Mouse (Mus musculus) spleen, adult 2 months (tissue): ENCODE measurements around the gene Mrpl1. TPM values are rescaled to one million over a fixed set of nuclear protein-coding genes. Genes with fewer than 3 reads are reported as not detected.

Experiments
- DNase-seq, 2 experiments: peaks; one replicate each; pipeline versions ENCODE4 v3.0.0 to v3.0.0-alpha.2; 2012 to 2021; ENCODE audit warnings: low spot score in 2 of 2, low read depth in 1 of 2
- H3K27ac ChIP-seq: fragments of 200-500 bp; 2 replicates; pipeline ENCODE4 v1.5.1; 2012; ENCODE audit warnings: low read length, inconsistent platforms; ENCODE audit not compliant: insufficient read depth
- H3K27me3 ChIP-seq: fragments of 200-500 bp; 2 replicates; pipeline ENCODE4 v1.6.1; 2012; ENCODE audit warnings: mild to moderate bottlenecking, moderate library complexity, low read length, inconsistent platforms; ENCODE audit not compliant: control insufficient read depth, insufficient read depth
- H3K36me3 ChIP-seq: fragments of 200-500 bp; 2 replicates; pipeline ENCODE4 v1.6.1; 2012; ENCODE audit warnings: mild to moderate bottlenecking, low read length, inconsistent platforms; ENCODE audit not compliant: control insufficient read depth, insufficient read depth
- H3K4me1 ChIP-seq: fragments of 200-500 bp; 2 replicates; pipeline ENCODE4 v1.6.1; 2011; ENCODE audit warnings: inconsistent platforms; ENCODE audit not compliant: control insufficient read depth, insufficient read depth, insufficient read length
- H3K4me3 ChIP-seq: fragments of 200-500 bp; 2 replicates; pipeline ENCODE4 v1.5.1; 2011; ENCODE audit warnings: mild to moderate bottlenecking, inconsistent platforms; ENCODE audit not compliant: insufficient read depth, insufficient read length; ENCODE audit errors: extremely low read depth
- CTCF ChIP-seq: fragments of 200-500 bp; IDR thresholded peaks from 2 replicates; pipeline ENCODE4 v1.5.1; 2011; ENCODE audit warnings: mild to moderate bottlenecking, inconsistent platforms; ENCODE audit not compliant: insufficient read depth, insufficient read length, insufficient replicate concordance; ENCODE audit errors: extremely low read depth
- POLR2A ChIP-seq: fragments of 200-500 bp; IDR thresholded peaks from 2 replicates; pipeline ENCODE4 v1.6.1; 2011; ENCODE audit warnings: low read depth, low read length, inconsistent platforms
- WGBS: fragments of 180-500 bp; shearing (Covaris S2); methylation state at CpG from one replicate; pipeline ENCODE4 v1.1.7; 2018; 5-methylcytosine and 5-hydroxymethylcytosine counted together
- polyA plus RNA-seq: library from polyadenylated mRNA; depleted of rRNA; stranded (reverse); fragments of >200 nt; gene quantifications from 2 replicates; pipeline ENCODE4 v1.2.3, GENCODE M21; 2012

Gene Mrpl1
- polyA plus RNA-seq, 1 experiment, result 1.1 TPM

- H3K27ac ChIP-seq, result no peak overlapping the region
- no peaks in the 10 kb centered on the region for H3K27me3 ChIP-seq
- no peak for TF ChIP-seq CTCF
- TF ChIP-seq POLR2A, result no peak
- no peak for DNase-seq
- 88% methylated on average over 1 of the region's 1 CpGs for WGBS
- no peaks in the 10 kb centered on the region for H3K4me1 ChIP-seq
- no peaks in the 10 kb centered on the region for H3K36me3 ChIP-seq
- no peak overlapping the region for H3K4me3 ChIP-seq
Measured at GRCm38 (mm10) chr5:96189761-96190160, 19.5 kb upstream of the Mrpl1 start.

- TF ChIP-seq CTCF (no peak), POLR2A (no peak)
- WGBS, result 63% methylated on average over 4 of the region's 4 CpGs
- no peak for DNase-seq
- Histone ChIP-seq H3K36me3 (no peaks in the 10 kb centered on the region), H3K27me3 (no peaks in the 10 kb centered on the region), H3K4me3 (no peak overlapping the region), H3K4me1 (no peaks in the 10 kb centered on the region), H3K27ac (no peak overlapping the region)
Measured at GRCm38 (mm10) chr5:96191251-96191650, 18.0 kb upstream of the Mrpl1 start.

GRCm38 (mm10) chr5:96196547-96197052 lies 12.7 kb upstream of the Mrpl1 start:
- Histone ChIP-seq H3K27ac (no peak overlapping the region), H3K4me1 (0 out of 2 replicates have a peak, but pooled peaks cover 2% of the 10 kb centered on the region), H3K4me3 (no peak overlapping the region), H3K27me3 (no peaks in the 10 kb centered on the region), H3K36me3 (no peaks in the 10 kb centered on the region)
- 56% methylated on average over 2 of the region's 2 CpGs for WGBS
- DNase-seq, result no peak
- no peak for TF ChIP-seq POLR2A
- TF ChIP-seq CTCF, result no peak

GRCm38 (mm10) chr5:96198271-96198670 lies 11.0 kb upstream of the Mrpl1 start:
- 92% methylated on average over 6 of the region's 6 CpGs for WGBS
- H3K4me1 ChIP-seq, result 0 out of 2 replicates have a peak, but pooled peaks cover 2% of the 10 kb centered on the region
- no peak overlapping the region for H3K4me3 ChIP-seq
- H3K27ac ChIP-seq, result no peak overlapping the region
- TF ChIP-seq POLR2A, result no peak
- H3K27me3 ChIP-seq, result no peaks in the 10 kb centered on the region
- no peaks in the 10 kb centered on the region for H3K36me3 ChIP-seq
- no peak for DNase-seq

GRCm38 (mm10) chr5:96200269-96200668 lies 9.0 kb upstream of the Mrpl1 start:
- Histone ChIP-seq H3K4me3 (no peak overlapping the region), H3K27me3 (no peaks in the 10 kb centered on the region), H3K4me1 (0 out of 2 replicates have a peak, but pooled peaks cover 2% of the 10 kb centered on the region), H3K27ac (no peak overlapping the region), H3K36me3 (no peaks in the 10 kb centered on the region)
- WGBS, result 68% methylated on average over 3 of the region's 3 CpGs
- no peak for TF ChIP-seq POLR2A
- TF ChIP-seq CTCF, result no peak
- no peak for DNase-seq

- no peaks in the 10 kb centered on the region for H3K36me3 ChIP-seq
- WGBS, result 74% methylated on average over 10 of the region's 10 CpGs
- no peak overlapping the region for H3K27ac ChIP-seq
- H3K27me3 ChIP-seq, result no peaks in the 10 kb centered on the region
- 0 out of 2 replicates have a peak, but pooled peaks cover 2% of the 10 kb centered on the region for H3K4me1 ChIP-seq
- DNase-seq, result no peak
- TF ChIP-seq POLR2A, result no peak
- no peak for TF ChIP-seq CTCF
- no peak overlapping the region for H3K4me3 ChIP-seq
Measured at GRCm38 (mm10) chr5:96201462-96202154, 7.7 kb upstream of the Mrpl1 start.

- Histone ChIP-seq H3K4me1 (peaks cover 2% of the 10 kb centered on the region; the same call in 1 of the 2 replicates), H3K27ac (no peak overlapping the region), H3K4me3 (no peak overlapping the region), H3K27me3 (no peaks in the 10 kb centered on the region), H3K36me3 (no peaks in the 10 kb centered on the region)
- DNase-seq, result no peak
- 46% methylated on average over 2 of the region's 2 CpGs for WGBS
- TF ChIP-seq POLR2A, result no peak
- no peak for TF ChIP-seq CTCF
Measured at GRCm38 (mm10) chr5:96206897-96207296, 2.4 kb upstream of the Mrpl1 start.
